Mouse (Mus musculus) embryonic facial prominence, embryonic 12.5 days (tissue): ENCODE results near the gene Tti1. TPM values are rescaled to one million over a fixed set of nuclear protein-coding genes. Genes with fewer than 3 reads are reported as not detected.
"Not testable (repeated sequence)": the region's sequence is repeated elsewhere in the genome, so short reads cannot be mapped to it uniquely, and the experiment has no call there.

Experiments used
- ATAC-seq: fragments of 200-750 bp; cut with Nextera tagmentation; 2 replicates; pipeline ENCODE4 v1.8.0; 2017; ENCODE audit not compliant: insufficient number of reproducible peaks, insufficient read depth, low FRiP score, low TSS enrichment
- H3K27ac ChIP-seq: fragments of 300-500 bp; sonication (generic); 2 replicates; pipeline ENCODE4 v1.5.1; 2016; ENCODE audit warnings: mild to moderate bottlenecking
- H3K27me3 ChIP-seq: fragments of 300-500 bp; sonication (generic); 2 replicates; pipeline ENCODE4 v1.6.1; 2016; ENCODE audit warnings: mild to moderate bottlenecking, moderate library complexity
- H3K36me3 ChIP-seq: fragments of 300-500 bp; sonication (generic); 2 replicates; pipeline ENCODE4 v1.6.1; 2016; ENCODE audit warnings: mild to moderate bottlenecking
- H3K4me1 ChIP-seq: fragments of 300-500 bp; sonication (generic); 2 replicates; pipeline ENCODE4 v1.6.1; 2016
- H3K4me2 ChIP-seq: fragments of 300-500 bp; sonication (generic); replicated peaks from 2 replicates; pipeline ENCODE4 v1.6.1; 2016; ENCODE audit warnings: mild to moderate bottlenecking, moderate library complexity
- H3K4me3 ChIP-seq: fragments of 300-500 bp; sonication (generic); 2 replicates; pipeline ENCODE4 v1.5.1; 2016; ENCODE audit warnings: mild to moderate bottlenecking
- H3K9ac ChIP-seq: fragments of 300-500 bp; sonication (generic); 2 replicates; pipeline ENCODE4 v1.6.1; 2016; ENCODE audit warnings: mild to moderate bottlenecking, moderate library complexity
- H3K9me3 ChIP-seq: fragments of 300-500 bp; sonication (generic); 2 replicates; pipeline ENCODE4 v1.6.1; 2016; ENCODE audit warnings: mild to moderate bottlenecking, moderate library complexity
- WGBS: fragments of 180-500 bp; shearing (Covaris S2); methylation state at CpG from one replicate; pipeline ENCODE4 v1.1.7; 2016; 5-methylcytosine and 5-hydroxymethylcytosine counted together
- polyA plus RNA-seq: library from polyadenylated mRNA; unstranded; fragments of >200 nt; fragmentation: Nextera tagmentation; extraction: Ambion mirVana; gene quantifications from 2 replicates; pipeline ENCODE4 v1.2.1, GENCODE M21; 2016

The Tti1 gene
- polyA plus RNA-seq, 1 experiment from 2014 or later, result 30.8 TPM

DNA sequence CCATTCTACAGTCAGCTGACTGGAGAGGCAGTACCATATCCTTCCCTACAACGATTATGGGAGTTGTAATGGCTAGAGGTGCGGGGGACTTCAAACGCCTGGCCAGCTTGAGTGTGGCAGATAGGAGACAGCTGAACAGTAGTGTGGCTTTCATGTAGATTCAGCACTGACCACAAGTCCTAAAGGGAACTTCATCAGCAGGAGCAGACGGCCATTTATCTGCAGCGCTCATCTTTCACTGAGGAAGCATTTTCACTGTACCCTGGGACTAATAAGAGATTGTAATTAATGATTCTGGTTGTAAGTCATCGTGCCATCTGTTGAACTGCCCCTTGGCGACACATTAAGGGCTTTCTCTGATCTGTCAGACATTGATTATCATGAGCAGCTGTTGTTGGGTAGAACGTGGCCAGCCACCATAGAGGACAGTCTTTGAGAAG lies 31.5 kb upstream of the Tti1 start:
- WGBS, result 83% methylated on average over 8 of the region's 8 CpGs
- H3K4me1 ChIP-seq, result no peaks in the 10 kb centered on the region
- H3K4me2 ChIP-seq, result no peak overlapping the region
- no peak overlapping the region for H3K27ac ChIP-seq
- ATAC-seq, result no peak
- H3K27me3 ChIP-seq, result no peaks in the 10 kb centered on the region
- no peak overlapping the region for H3K4me3 ChIP-seq
- no peak overlapping the region for H3K9ac ChIP-seq
- no peaks in the 10 kb centered on the region for H3K9me3 ChIP-seq
- H3K36me3 ChIP-seq, result peaks cover 65% of the 10 kb centered on the region

DNA sequence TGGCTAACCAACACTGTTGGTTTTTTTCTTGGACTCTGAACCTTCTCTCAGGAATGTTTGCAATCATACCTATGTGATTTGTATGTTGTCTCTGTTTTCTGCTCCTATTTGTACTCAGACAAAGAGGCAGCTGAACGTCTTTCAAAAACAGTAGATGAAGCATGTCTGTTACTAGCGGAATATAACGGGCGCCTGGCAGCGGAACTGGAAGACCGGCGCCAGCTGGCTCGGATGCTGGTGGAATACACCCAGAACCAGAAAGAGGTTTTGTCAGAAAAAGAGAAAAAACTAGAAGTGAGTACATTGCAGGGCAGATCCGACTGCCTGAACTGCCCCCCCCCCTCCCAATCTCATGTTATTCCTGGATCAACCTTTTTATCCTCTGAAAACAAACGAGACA lies 30.3 kb upstream of the Tti1 start:
- no peaks in the 10 kb centered on the region for H3K4me1 ChIP-seq
- no peak for ATAC-seq
- H3K9me3 ChIP-seq, result no peaks in the 10 kb centered on the region
- no peak overlapping the region for H3K4me3 ChIP-seq
- H3K36me3 ChIP-seq, result peaks cover 69% of the 10 kb centered on the region
- no peaks in the 10 kb centered on the region for H3K27me3 ChIP-seq
- H3K9ac ChIP-seq, result no peak overlapping the region
- 96% methylated on average over 10 of the region's 10 CpGs for WGBS
- H3K4me2 ChIP-seq, result no peak overlapping the region
- H3K27ac ChIP-seq, result no peak overlapping the region

DNA sequence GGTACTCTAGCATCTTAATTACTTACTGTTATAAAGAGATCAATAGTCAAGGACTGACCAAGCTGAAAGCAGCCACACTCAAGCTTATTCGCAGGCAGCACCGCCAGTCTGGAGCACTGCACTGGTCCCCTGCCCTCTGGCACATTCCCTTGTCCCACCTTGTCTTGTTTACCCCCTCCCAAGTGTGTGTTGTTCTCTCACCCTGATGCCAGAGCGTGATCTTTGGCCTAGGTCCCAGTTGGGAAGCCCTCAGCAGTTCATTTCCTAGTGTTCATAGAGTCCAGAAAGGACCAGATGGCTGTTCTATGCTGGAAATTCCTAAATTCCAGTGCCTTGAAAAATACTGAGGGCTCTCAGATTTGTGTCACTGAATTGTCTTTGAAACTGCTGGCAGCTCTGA lies 28.8 kb upstream of the Tti1 start:
- ATAC-seq, result no peak
- H3K4me2 ChIP-seq, result no peak overlapping the region
- H3K27me3 ChIP-seq, result no peaks in the 10 kb centered on the region
- no peak overlapping the region for H3K9ac ChIP-seq
- H3K27ac ChIP-seq, result no peak overlapping the region
- H3K4me1 ChIP-seq, result no peaks in the 10 kb centered on the region
- peaks cover 69% of the 10 kb centered on the region for H3K36me3 ChIP-seq
- no peaks in the 10 kb centered on the region for H3K9me3 ChIP-seq
- no peak overlapping the region for H3K4me3 ChIP-seq
- 84% methylated on average over 3 of the region's 3 CpGs for WGBS

DNA sequence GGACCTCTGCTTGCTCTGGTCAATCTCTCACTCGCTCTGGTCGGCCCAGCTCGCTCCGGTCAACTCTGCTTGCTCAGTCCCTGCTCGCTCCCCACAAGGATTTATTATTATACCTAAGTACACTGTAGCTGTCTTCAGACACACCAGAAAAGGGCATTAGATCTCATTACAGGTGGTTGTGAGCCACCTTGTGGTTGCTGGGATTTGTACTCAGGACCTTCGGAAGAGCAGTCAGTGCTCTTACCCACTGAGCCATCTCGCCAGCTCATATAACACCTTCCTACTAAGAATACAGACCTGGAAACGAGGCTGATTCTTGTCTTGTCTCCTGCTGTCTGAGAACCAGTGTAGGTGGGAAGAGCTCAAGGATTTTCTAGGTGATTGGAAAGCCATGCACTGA lies 27.1 kb upstream of the Tti1 start:
- not testable (repeated sequence) for ATAC-seq, H3K4me3 ChIP-seq, H3K9me3 ChIP-seq, H3K27ac ChIP-seq, H3K4me1 ChIP-seq, H3K27me3 ChIP-seq, H3K9ac ChIP-seq, H3K4me2 ChIP-seq
- 90% methylated on average over 8 of the region's 8 CpGs for WGBS
- peaks cover 65% of the 10 kb centered on the region for H3K36me3 ChIP-seq

DNA sequence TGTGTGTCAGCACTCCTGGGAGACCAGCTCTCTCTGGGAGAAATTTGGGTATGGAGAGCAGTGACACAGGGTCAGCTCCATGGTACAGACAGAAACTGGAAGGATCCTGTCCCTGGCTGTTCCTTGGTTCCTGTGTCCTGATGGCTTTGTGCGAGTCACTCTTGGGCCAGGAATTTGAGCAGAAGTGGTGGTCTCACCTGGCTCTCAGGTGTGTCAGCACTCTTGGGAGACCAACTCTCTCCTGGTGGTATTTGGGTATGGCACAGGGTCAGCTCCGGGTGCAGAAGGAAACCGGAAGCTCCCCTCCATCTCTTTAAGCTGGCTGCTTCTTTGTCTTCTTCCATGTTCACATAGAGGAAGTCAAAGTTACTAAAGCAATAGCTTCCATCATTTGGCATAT lies 26.4 kb upstream of the Tti1 start:
- H3K4me3 ChIP-seq, result no peak overlapping the region
- no peak overlapping the region for H3K27ac ChIP-seq
- no peaks in the 10 kb centered on the region for H3K27me3 ChIP-seq
- peaks cover 63% of the 10 kb centered on the region for H3K36me3 ChIP-seq
- 90% methylated on average over 3 of the region's 3 CpGs for WGBS
- H3K9me3 ChIP-seq, result no peaks in the 10 kb centered on the region
- no peak overlapping the region for H3K9ac ChIP-seq
- ATAC-seq, result no peak
- no peaks in the 10 kb centered on the region for H3K4me1 ChIP-seq
- H3K4me2 ChIP-seq, result no peak overlapping the region

DNA sequence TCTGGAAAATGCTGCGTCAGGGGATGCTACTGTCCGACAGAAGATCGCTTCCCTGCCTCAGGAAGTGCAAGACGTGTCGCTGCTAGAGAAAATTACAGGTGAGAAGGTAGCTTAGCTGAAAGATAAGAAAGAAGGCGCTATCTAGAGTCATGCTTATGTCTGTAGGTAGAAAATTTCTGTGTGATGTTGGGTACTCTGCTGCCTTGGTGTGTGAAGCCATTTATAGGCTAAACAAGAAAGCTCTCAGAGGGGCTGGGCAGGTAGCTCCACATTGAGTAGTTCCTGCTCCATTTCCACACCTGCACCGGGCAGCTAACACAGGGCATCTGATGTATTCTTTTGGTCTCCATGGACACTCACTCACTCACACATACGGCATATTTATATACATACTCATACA lies 21.9 kb upstream of the Tti1 start:
- Histone ChIP-seq H3K4me1 (no peaks in the 10 kb centered on the region), H3K9me3 (no peaks in the 10 kb centered on the region), H3K36me3 (peaks cover 52% of the 10 kb centered on the region), H3K4me3 (no peak overlapping the region), H3K4me2 (no peak overlapping the region), H3K27ac (no peak overlapping the region), H3K9ac (no peak overlapping the region), H3K27me3 (no peaks in the 10 kb centered on the region)
- ATAC-seq, result no peak
- 94% methylated on average over 8 of the region's 8 CpGs for WGBS

DNA sequence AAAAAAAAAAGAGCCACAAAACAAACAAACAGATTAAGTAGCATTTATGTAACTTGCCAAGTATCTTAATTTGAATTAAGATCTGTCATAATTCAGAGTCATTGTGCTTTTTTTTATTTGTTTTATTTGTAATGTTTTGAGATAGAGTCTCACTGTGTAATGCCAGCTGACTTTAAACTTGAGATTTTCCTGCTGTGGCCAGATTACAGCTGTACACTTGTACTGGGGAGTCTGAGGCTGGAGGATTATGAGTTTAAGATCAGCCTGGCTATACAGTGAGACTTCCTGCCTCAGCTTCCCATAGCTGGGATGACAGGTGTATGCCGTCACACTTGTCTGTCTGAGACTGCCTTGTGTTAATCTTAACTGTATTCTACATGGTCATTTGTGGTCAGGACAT lies 20.5 kb upstream of the Tti1 start:
- Histone ChIP-seq H3K4me2 (no peak overlapping the region), H3K9ac (no peak overlapping the region), H3K4me1 (no peaks in the 10 kb centered on the region), H3K27ac (no peak overlapping the region), H3K36me3 (peaks cover 56% of the 10 kb centered on the region), H3K4me3 (no peak overlapping the region), H3K27me3 (no peaks in the 10 kb centered on the region), H3K9me3 (no peaks in the 10 kb centered on the region)
- 90% methylated on average over 1 of the region's 1 CpGs for WGBS
- ATAC-seq, result no peak

DNA sequence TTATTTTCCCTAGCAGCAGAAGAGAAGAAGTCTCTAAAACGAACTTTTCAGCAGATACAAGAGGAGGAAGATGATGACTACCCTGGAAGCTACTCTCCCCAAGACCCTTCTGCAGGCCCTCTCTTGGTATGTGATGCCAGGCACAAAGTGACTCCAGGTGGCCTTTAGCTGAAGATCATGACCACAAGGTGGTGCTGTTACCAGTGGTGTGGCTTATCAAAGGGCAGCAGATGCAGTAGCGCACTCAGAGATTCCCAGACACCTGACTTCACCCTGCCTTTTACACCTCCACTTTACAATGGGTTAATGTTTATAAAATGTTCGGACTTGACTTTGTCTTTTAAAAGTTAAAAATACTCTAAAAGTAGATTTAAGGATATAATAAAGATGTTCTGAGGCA lies 19.7 kb upstream of the Tti1 start:
- H3K4me3 ChIP-seq, result no peak overlapping the region

DNA sequence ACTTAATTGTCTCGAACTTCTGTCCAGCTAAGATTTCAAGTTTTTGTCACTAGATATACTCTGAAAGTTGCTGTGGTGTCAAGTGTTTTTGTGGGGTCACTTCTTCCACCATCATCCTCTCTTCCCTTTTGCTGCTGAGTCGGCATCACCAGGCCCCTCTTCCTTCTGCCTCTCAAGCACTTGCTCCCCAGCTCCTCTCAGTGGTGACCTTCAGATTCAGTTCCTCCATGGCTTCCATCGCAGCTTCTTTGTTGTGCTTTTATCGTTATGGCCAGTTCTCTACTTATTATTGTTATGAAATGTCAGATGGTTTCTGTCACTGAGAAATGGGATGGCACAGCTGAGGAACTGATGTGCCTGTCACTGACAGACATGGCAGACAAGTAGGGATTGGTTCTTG lies 18.0 kb upstream of the Tti1 start:
- peaks cover 48% of the 10 kb centered on the region for H3K36me3 ChIP-seq
- H3K4me1 ChIP-seq, result no peaks in the 10 kb centered on the region
- H3K27ac ChIP-seq, result no peak overlapping the region
- H3K27me3 ChIP-seq, result no peaks in the 10 kb centered on the region
- ATAC-seq, result no peak
- H3K4me3 ChIP-seq, result no peak overlapping the region
- H3K4me2 ChIP-seq, result no peak overlapping the region
- H3K9me3 ChIP-seq, result no peaks in the 10 kb centered on the region
- H3K9ac ChIP-seq, result no peak overlapping the region
- 78% methylated on average over 4 of the region's 4 CpGs for WGBS

More for the DNA sequence above, 19.7 kb upstream of the Tti1 start:
- Histone ChIP-seq H3K9ac (no peak overlapping the region), H3K9me3 (no peaks in the 10 kb centered on the region), H3K27me3 (no peaks in the 10 kb centered on the region), H3K4me1 (no peaks in the 10 kb centered on the region), H3K36me3 (peaks cover 63% of the 10 kb centered on the region), H3K4me2 (no peak overlapping the region), H3K27ac (no peak overlapping the region)
- 74% methylated on average over 3 of the region's 3 CpGs for WGBS
- no peak for ATAC-seq

DNA sequence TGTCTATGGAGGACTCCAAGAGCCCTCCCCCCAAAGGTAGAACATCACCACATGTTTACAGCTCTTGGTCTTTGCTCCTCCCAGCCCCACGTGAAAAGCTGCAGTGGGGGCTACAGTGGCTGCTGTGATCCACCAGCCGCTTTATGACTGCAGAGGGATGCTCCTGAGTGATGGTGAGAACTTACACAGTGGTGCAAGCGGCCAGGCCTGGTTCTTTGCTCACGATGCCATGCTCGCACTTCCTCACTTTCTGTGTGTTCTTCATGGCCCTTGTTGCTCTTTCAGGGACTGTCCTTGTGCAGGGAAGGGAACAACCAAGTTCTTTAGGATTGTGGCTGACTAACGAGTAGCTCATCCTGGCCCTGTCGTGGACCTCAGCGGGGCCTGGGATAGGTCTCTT lies 15.3 kb upstream of the Tti1 start:
- Histone ChIP-seq H3K9me3 (no peaks in the 10 kb centered on the region), H3K36me3 (peaks cover 41% of the 10 kb centered on the region), H3K4me1 (no peaks in the 10 kb centered on the region), H3K27me3 (no peaks in the 10 kb centered on the region), H3K4me2 (no peak overlapping the region), H3K9ac (no peak overlapping the region), H3K27ac (no peak overlapping the region), H3K4me3 (no peak overlapping the region)
- ATAC-seq, result no peak
- 91% methylated on average over 8 of the region's 8 CpGs for WGBS

DNA sequence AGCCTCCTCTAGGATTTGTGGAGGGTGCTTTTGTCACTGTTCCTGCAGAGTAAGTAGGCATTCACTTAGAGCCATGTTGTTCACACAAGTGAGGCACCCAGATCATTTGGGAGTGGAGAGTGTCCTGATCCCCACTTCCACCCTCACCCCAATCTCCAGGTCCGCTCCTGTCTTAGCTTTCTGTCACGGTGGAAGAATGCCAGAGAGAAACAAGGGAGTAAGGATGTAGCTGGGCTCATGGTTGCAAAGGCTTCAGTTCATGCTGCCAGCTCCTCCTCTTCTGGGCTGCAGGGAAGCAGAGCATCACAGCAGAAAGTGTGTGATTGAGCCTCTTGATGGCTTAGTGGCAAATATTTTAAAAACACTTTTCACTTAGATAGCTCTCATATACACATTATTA lies 12.2 kb upstream of the Tti1 start:
- ATAC-seq, result no peak
- WGBS, result 91% methylated on average over 2 of the region's 2 CpGs

DNA sequence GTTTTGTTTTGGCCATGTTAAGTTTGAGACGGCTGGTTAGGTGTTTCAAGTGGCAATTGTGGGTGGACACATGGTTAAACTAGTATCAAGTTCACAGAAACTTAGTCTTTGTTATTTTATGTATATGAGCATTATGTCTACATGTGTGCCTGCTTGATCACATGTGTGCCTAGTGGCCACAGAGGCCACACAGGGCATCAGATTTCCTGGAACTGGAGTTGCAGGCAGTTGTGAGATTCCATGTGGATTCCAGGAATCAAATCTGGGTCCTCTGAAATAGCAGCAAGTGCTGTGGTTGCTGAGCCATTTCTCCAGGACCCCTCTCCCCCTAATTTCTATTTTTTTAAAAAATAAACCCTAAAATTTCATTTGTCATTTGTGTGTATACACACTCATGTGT lies 11.4 kb upstream of the Tti1 start:
- no peaks in the 10 kb centered on the region for H3K27me3 ChIP-seq
- H3K9me3 ChIP-seq, result no peaks in the 10 kb centered on the region
- no peak overlapping the region for H3K4me2 ChIP-seq
- peaks cover 33% of the 10 kb centered on the region for H3K36me3 ChIP-seq
- H3K4me1 ChIP-seq, result no peaks in the 10 kb centered on the region
- H3K27ac ChIP-seq, result no peak overlapping the region
- H3K9ac ChIP-seq, result no peak overlapping the region
- 62% methylated on average over 1 of the region's 1 CpGs for WGBS
- no peak for ATAC-seq
- no peak overlapping the region for H3K4me3 ChIP-seq

More for the DNA sequence above, 12.2 kb upstream of the Tti1 start:
- Histone ChIP-seq H3K9ac (no peak overlapping the region), H3K4me2 (no peak overlapping the region), H3K4me1 (no peaks in the 10 kb centered on the region), H3K9me3 (no peaks in the 10 kb centered on the region), H3K36me3 (peaks cover 40% of the 10 kb centered on the region), H3K27me3 (no peaks in the 10 kb centered on the region), H3K4me3 (no peak overlapping the region), H3K27ac (no peak overlapping the region)

DNA sequence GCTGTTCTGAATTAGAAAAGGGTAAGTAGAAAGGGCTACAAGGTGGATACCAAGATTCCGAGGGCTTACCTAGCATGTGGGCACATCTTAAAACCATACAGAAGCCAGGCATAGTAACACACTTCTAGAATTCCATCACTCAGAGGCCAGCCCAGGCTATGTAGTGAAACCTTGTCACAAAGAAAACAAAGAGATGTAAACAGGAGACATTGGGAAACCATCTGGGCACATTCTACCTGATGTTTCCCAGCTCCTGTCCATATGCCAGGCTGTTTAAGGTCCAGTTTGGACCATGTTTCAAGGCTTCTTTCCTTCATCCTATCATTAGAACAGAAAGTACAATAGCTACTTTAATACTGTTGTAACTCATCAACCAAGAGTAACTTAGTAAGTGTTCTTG lies 9.3 kb upstream of the Tti1 start:
- no peaks in the 10 kb centered on the region for H3K4me1 ChIP-seq
- H3K9ac ChIP-seq, result no peak overlapping the region
- H3K27ac ChIP-seq, result no peak overlapping the region
- H3K9me3 ChIP-seq, result no peaks in the 10 kb centered on the region
- 89% methylated on average over 1 of the region's 1 CpGs for WGBS
- peaks cover 16% of the 10 kb centered on the region for H3K36me3 ChIP-seq
- H3K4me3 ChIP-seq, result no peak overlapping the region
- no peak overlapping the region for H3K4me2 ChIP-seq
- H3K27me3 ChIP-seq, result no peaks in the 10 kb centered on the region
- ATAC-seq, result no peak
